Mouse (Mus musculus) frontal cortex, adult 2 months (tissue): ENCODE data around the gene Prr11. TPM values are rescaled to one million over a fixed set of nuclear protein-coding genes. Genes with fewer than 3 reads are reported as not detected.
"Not testable (repeated sequence)": the region's sequence is repeated elsewhere in the genome, so short reads cannot be mapped to it uniquely, and the experiment has no call there.

Experiments used
- DNase-seq, 2 experiments: peaks; one replicate each; pipeline ENCODE4 v3.0.0; 2022; ENCODE audit warnings: low spot score in 1 of 2; ENCODE audit errors: extremely low spot score in 1 of 2
- polyA plus RNA-seq: library from polyadenylated mRNA; depleted of rRNA; stranded (reverse); fragments of >200 nt; gene quantifications from 2 replicates; pipeline ENCODE4 v1.2.3, GENCODE M21; 2012; rRNA removed

Prr11 gene
- polyA plus RNA-seq, 1 experiment = 0.56 TPM

DNA sequence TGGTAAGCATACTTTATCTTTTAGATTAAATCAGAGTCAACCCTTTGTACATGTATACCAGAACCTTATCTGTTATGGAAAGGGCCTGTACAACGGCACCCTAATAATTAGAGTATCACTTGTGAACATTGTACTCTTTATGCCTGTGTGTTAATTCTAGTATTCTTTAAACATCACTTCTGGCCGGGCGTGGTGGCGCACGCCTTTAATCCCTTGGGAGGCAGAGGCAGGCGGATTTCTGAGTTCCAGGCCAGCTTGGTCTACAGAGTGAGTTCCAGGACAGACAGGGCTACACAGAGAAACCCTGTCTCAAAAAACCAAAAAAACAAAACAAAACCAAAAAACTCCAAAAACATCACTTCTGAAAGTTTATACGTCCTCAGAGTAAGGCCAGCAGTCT, 59.6 kb downstream of the Prr11 start:
- DNase-seq = not testable (repeated sequence)

DNA sequence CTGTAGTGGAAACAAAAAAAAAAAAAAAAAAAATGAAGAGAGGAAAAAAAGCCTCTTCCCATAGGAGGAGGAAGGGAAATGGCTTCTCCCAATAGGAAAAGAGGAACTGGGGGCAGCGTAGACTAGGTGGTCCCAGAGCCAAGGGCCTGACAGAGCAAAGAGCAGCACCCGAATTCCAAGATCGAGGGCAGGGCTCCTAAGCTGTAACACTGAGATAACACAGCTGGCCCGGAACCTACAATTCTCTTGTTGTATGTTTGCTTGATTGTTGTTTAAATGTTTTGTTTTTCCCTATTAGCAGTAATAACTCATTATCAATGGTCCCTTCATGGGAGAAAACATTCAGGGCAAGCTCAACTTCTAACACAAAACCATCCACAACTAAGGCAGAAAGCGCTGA, 61.5 kb downstream of the Prr11 start:
- DNase-seq = no peak

DNA sequence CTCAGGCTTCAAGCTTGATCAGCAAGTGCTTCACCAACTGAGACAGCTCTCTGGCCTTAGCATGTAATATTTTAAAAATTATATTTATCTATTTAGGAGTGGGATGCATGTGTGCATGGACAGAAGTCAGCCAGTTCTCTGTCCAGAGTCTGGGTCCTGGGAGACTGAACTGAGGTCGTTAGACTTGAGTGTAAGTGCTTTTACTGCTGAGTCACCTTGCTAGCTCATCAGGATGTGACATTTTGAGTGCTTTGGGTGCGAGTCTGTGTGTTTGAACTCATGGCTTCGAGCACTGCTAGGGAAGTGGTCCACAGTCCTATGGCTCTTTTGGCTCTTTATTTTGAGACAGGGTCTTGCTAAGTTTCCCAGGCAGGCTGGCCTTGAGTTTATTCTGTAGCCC, 65.5 kb downstream of the Prr11 start:
- DNase-seq = no peak

DNA sequence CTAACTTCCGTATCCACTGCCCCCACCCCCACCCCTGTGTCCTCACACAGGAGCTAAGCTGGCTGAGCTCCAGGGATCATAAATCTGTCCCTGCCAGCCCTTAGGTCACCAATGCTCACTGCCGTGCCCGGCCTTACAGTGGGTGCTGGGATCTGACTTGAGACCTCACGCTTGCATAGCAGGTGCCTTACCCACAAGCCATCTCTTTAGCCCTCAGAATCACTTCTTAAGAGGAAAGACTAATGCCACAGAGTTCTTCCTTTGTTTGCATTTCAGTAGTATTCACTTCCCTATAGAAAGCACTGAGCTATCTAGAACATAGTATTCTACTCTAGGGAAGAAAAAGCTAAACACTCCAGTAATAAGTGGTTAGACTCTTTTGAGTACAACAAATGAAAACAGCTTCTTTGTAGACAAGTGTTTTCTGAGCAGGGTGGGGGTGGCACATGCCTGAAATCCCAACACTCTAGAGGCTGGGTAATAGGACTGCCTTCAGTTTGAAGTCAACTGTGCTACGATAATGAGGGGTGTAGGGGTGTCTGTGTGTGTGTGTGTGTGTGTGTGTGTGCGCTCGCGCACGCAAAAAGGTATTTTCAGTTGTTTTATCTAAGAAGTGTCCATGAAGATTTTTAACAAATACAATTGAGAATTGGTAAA, 69.1 kb downstream of the Prr11 start:
- no peak for DNase-seq

Other genes with a start within 250 kb of the Prr11 start
- gene Ypel2, start 115.0 kb downstream of the Prr11 start, polyA plus RNA-seq = 32.6 and 34.9 TPM in 2 replicates
- gene Gdpd1, start 34.6 kb downstream of the Prr11 start, polyA plus RNA-seq = 37.0 and 37.8 TPM in 2 replicates
- gene Smg8, start 21.9 kb downstream of the Prr11 start, polyA plus RNA-seq = 9.8 and 11.3 TPM in 2 replicates
- 18.0 and 20.0 TPM in 2 replicates for gene Ska2, start 526 bp upstream of the Prr11 start, polyA plus RNA-seq
- 115 TPM in 2 replicates for gene Trim37, start 18.4 kb upstream of the Prr11 start, polyA plus RNA-seq